Mouse (Mus musculus): ENCODE results near the gene Idi2. TPM values are rescaled to one million over a fixed set of nuclear protein-coding genes. Genes with fewer than 3 reads are reported as not detected.

Gene Idi2
- polyA plus RNA-seq, 1 experiment from 2014 or later, result not detected

Small RNA genes lying within 50 kb of the gene (microRNA-seq; reads per million reads assigned to microRNA genes)
- not detected for gene Gm22750 (ENCODE audit: insufficient number of aligned reads)

Other genes starting within 250 kb of the Idi2 start
- 43.0 and 43.5 TPM in 2 replicates for gene Wdr37, start 81.0 kb upstream of the Idi2 start, polyA plus RNA-seq (2014; fragmentation: Nextera tagmentation; extraction: Ambion mirVana)
- 162 and 168 TPM in 2 replicates for gene Idi1, start 67.4 kb upstream of the Idi2 start, polyA plus RNA-seq (2014; fragmentation: Nextera tagmentation; extraction: Ambion mirVana)
- not detected in 2 replicates for gene Gm9745, start 4.6 kb upstream of the Idi2 start, polyA plus RNA-seq (2014; fragmentation: Nextera tagmentation; extraction: Ambion mirVana)
- gene Gtpbp4, start 43.2 kb downstream of the Idi2 start, polyA plus RNA-seq (2014; fragmentation: Nextera tagmentation; extraction: Ambion mirVana), result 104 and 107 TPM in 2 replicates
- gene Larp4b, start 141.0 kb downstream of the Idi2 start, polyA plus RNA-seq (2014; fragmentation: Nextera tagmentation; extraction: Ambion mirVana), result 42.5 and 46.2 TPM in 2 replicates